Mouse (Mus musculus) adrenal gland (tissue): ENCODE results near the gene Clca4b.
"Not testable (repeated sequence)": the region's sequence is repeated elsewhere in the genome, so short reads cannot be mapped to it uniquely, and the experiment has no call there.

Experiments
- intact Hi-C: fragments of 180-260 bp; cut with DNase I; formaldehyde crosslinking; loops from one replicate; pipeline ENCODE4 v1.15.1; 2025
- long read RNA-seq, 2 experiments: library from polyadenylated mRNA; unstranded; transcript quantifications; one replicate each; pipeline ENCODE4 v2.0.0; 2020; ENCODE audit warnings: borderline replicate concordance in 1 of 2; ENCODE audit not compliant: insufficient replicate concordance in 1 of 2

The Clca4b gene
- long read RNA-seq, experiment 1 = 0 reads
- long read RNA-seq, experiment 2 = 0 reads

DNA sequence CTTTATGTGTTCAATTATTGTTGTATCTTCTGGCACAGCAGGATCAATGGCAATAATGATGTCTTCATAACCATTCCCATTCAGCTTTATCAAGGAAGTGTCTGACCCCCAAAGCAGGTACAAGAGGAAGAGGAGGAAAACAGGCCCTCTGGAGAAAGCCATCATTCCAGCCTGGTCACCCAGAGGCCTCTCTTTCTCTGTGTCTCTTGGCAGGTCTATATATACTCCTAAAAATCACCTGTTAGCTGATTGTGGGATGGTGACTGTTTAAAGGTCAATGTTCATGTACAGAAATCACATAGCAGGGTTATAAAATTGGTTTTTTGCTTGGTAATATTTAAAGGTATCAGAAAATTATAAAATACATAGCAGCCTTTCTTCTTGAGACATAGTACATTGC, at the start of gene Clca4b:
Gene Clca4b, minus strand, starts transcription at position 195 of the 400 bp plus-strand sequence.
- intact Hi-C loops = no loop called here

DNA sequence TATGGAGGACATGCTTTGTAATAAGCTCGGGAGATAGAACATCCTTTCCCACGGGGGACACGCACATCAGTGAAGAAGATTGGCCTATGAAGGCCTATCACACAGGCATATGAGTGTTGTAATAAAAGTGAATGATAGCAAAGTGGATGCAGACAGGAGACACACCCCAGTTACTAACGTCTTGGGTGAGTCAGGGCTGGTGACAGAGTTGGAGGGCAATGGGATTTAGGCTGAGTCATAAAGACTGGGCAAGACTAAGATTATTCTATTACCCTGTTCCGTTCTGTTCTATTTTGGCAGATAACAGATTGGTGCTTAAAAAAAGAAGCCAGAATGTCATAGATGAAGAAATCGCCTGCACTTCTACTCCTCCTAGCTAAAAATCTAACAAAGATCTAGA, 48.2 kb upstream of the Clca4b start:
- intact Hi-C loops = no loop called here

DNA sequence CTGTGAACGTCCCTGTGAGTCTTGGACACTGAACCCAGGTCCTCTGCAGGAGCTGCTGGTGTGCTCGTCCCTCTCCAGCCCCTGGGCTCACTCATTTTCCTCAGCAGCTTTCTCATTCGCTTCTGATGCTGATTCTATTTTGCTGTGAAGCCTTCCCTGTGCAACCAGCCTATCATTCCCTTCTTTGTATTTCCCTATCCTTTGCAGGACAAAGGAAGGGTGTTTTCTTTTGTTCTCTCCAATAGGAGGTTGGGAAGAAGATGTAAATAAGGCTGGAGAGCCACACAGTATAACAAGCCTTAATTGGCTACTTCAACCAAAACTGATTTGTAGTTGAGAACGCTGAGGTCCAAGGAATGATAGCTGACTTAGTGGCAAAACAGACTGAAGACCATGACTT, 45.3 kb upstream of the Clca4b start:
- intact Hi-C loops = no loop called here

DNA sequence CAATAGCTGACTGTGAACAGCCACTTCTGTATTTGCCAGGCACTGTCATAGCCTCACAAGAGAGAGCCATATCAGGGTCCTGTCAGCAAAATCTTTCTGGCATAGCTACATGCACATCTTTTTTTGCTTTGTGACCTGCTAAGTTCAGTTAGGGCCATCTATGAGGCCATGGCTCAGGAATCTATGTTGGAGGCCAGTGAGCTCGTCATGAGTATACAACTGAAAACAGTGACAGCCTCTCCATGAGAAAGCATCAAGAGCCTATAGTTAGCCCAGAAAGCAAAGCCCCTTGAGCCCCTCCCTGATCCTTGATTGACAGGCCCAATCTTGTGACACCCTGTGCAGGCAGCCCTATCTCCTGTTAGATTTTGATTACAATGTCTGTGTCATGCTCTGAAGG, 43.8 kb upstream of the Clca4b start:
- intact Hi-C loops = no loop called here

DNA sequence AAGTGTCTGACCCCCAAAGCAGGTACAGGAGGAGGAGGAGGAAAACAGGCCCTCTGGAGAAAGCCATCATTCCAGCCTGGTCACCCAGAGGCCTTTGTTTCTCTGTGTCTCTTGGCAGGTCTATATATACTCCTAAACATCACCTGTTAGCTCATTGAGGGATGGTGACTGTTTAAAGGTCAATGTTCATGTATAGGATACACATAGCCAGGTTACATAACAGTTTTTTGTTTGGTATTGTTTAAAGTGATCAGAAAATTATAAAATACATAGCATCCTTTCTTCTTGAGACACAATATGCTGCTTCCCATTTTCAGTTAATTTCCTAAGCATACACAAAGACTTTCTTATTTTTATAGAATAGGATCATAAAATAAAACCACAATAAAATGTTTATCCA, 42.6 kb upstream of the Clca4b start, which contains the start of gene Clca4a:
Gene Clca4a, minus strand, starts transcription at position 101 of the 400 bp plus-strand sequence.
- intact Hi-C loops = no loop called here

DNA sequence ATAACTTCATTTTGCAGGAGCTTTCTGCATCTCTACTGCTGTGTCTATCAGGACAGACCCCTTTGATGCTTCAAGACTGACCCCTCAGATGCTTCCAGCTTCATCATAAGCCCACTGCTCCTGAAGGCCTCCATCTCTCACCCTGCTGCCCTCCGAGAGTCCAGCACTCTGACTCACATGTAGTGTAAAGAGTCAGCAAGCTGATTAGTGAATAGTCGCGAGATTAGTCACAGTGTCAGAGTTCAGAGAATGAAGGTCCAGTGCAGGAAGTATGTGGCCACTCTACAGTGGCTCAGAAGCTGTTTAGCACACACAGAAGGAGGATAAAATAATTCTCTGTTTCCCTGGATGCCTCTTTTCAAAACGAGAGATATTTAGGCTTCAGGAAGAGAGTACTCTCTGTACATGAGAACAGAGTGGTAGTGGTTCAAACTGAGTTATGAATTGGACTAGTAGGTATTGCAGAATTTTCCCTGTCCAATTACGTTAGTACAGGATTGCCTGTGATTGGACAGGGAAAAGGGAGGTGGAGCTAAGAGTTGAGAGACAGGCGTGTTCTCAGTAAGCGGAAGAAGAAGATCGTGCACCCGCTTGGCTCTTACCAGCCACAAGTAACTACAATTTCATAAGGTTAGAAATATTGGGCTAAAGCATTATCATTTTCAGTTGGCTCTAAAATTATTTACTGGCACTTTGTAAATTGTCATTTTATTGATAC, 39.4 kb upstream of the Clca4b start:
- intact Hi-C loops = no loop called here

DNA sequence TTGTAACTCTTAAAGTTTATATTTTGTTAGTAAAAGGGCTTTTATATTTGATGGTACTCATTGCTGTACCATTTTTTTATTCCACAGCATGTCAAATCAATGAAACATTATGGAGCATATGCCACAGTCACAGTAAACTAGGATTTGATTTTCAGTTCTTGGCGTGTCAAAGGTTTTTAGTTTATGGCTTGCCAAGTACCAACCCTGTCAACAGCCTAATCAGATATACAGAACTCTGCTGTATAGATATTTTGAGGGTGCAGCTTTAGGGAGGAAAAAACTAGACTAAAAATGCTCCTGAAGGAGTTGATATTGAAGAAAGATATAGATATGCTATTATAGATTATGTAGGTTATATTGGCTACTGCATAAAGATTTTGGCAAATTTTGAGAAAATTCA, 37.4 kb upstream of the Clca4b start:
- intact Hi-C loops = no loop called here

DNA sequence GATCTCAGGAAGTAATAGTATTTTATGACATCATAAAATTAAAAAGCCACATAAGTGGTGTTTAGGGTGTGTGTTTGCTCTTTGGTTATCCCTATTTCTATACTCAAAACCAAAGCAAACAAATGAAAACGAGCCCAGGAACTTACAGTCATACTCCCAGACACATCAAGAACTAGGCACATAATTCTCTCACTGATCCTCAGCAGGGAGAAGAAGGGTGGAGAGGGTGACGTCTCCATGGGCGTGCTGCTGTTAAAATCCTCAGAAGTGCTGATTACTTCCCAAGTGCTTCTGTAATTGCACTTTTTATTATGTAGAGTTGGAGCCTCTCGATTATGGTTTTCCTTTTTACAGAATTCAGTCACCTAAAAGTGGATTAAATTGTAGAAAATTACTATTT, 33.7 kb upstream of the Clca4b start:
- intact Hi-C loops = no loop called here

DNA sequence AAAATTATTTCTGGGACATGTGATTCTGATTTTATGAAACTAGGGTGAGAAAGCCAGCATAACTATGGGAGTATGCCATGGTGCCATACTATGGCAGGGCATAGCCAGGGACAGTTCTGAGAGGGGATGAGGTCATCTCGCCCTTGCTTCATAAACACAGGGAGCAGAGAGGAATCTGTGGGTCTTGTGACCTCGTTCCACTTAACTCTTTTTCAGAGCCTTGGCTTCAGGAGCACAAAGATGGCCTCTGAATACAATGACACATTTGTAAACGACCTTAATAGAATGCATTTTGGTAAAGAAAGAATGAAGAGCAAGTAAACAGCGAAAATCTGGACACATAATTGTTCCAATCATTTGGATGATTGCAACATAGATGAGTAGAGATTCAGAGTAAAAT, 18.5 kb upstream of the Clca4b start:
- intact Hi-C loops = loop anchor here (10.0 kb wide), 1 partner anchor 86 kb away; no protein-coding TSS in a partner anchor

DNA sequence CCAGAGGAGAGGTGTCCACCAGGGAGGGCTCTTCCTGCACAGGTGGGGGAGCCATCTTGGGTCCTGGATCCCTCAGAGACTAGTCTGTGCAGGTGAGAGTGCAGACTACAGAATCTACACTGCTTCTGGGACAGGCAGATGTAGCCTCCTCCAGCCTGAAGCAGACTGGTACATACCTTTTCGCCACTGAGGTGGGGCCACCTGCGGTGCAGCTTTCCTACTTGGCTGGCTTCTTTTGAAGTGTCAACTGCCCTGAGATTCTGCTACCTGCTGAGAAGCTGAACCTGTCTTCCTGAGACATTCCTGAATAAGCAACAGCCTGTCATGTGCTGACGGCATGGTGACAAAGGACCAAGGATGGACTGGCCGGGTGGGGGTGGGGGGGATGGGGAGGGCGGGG, 15.0 kb upstream of the Clca4b start:
- intact Hi-C loops = not testable (repeated sequence)

DNA sequence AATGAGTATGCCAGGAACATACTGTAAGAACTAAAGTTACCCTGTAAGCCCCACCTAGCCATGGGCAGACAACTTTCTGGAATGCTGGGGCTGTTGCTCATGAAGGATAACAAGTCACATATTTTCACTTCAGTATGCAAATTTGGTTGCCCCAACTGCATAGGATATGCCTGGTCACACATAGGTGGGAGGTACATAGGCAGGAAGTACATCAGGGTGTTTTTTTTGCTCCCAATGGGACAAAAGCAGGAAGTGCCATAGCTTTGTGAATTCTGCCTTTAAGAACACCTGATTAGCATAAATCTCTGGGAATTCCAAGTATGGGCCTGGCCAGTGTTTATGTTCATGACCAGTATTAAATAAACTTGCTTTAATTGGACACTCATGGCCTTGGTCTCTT, 1.3 kb upstream of the Clca4b start:
- intact Hi-C loops = not testable (repeated sequence)

DNA sequence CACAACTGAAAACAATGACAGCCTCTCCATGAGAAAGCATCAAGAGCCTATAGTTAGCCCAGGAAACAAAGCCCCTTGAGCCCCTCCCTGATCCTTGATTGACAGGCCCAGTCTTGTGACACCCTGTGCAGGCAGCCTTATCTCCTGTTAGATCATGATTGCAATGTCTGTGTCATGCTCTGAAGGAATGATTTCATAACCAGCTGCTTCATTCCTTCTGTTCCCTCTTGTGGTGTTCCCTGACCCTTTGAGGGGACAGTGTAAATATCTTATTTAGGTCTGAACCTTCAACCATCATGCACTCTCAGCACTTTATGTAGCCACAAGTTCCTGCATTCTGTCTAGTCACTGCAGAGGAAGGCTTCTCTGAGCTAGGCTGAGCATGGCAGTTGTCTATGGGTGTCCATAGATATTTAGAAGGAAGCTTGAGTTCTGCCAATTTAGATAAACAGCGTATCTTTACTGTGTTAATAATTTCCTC, 722 bp upstream of the Clca4b start:
- intact Hi-C loops = no loop called here

DNA sequence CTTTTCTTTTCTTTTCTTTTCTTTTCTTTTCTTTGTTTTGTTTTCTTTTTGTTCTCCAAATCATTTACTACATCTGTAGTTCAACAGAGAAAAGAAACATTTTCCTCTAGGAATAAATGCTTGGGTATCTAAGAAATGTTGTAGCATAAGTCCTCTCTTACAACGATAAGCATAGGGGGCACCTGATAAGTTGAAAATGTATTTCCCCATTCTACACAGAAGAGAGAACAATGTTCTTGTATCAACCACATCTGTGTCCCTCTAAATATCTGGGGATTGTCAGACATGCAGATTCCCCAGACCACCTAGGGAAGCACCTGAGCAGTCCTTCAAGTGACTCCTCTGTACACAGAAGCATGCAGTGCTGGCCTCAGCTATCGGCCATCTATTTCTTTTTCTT, 18.3 kb downstream of the Clca4b start:
- intact Hi-C loops = no loop called here

DNA sequence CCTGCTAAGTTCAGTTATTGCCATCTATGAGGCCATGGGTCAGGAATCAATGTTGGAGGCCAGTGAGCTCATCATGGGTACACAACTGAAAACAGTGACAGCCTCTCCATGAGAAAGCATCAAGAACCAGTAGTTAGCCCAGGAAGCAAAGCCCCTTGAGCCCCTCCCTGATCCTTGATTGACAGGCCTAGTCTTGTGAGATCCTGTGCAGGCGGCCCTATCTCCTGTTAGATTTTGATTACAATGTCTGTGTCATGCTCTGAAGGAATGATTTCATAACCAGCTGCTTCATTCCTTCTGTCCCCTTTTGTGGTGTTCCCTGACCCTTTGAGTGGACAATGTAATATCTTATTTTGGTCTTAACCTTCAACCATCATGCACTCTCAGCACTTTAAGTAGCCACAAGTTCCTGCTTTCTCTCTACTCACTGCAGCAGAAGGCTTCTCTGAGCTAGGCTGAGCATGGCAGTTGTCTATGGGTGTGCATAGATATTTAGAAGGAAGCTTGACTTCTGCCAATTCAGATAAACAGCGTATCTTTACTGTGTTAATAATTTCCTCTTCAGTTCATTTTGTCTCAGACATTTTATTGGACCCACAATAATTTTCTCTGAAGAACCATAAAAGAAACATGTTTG, 35.2 kb downstream of the Clca4b start:
- intact Hi-C loops = no loop called here

DNA sequence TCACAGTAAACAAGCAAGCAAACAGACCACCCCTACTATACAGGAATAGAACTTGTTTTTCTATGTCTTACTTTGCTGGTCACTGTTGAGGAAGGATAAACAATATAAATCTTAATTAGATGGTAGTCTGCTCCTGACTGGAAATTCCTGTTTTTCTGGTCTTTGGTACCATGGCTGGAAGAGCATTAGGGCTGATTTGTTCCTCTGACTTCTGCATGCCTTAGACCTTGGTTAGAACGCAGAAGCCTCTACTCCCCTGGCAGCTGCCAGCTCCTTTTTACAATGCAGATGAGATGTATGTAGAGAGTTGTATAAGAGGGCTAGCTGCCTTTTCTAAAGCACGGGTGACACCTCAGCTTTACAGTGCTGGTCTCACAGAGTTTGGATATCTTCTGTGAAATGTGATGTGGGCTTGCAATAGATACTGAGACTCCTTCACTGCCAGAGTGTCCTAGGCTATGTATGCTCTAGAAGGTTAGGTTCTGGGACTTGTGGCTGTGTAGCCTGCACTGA, 42.0 kb downstream of the Clca4b start:
- intact Hi-C loops = no loop called here

DNA sequence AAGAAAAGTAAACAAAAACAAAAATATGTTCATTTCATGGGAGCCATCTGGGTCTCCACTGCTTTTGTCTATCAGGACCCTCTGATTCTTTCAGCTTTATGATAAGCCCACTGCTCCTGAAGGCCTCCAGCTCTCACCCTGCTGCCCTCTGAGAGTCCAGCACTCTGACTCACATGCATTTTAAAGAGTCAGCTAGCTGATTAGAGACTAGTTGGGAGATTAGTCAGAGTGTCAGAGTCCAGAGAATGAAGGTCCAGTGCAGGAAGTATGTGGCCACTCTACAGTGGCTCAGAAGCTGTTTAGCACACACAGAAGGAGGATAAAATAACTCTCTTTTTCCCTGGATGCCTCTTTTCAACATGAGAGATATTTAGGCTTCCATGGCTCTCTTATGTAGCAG, 45.4 kb downstream of the Clca4b start:
- intact Hi-C loops = no loop called here

DNA sequence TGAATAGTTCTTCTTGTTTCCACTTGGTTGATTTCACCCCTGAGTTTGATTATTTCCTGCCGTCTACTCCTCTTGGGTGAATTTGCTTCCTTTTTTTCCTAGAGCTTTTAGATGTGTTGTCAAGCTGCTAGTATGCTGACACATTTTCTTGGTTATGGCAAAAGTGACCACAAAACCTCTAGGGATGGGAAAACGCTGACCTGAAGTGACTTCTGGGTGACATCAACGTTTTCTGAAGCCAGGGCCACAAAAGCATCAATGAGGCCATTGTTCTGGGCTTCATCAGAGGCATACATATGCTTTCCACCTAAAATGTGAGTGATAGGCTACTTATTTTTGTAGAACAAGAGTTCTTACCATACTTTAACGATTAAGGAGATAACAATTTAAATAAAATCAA, 60.3 kb downstream of the Clca4b start:
- intact Hi-C loops = not testable (repeated sequence)
